Mouse (Mus musculus) cerebellum, adult 2 months (tissue): ENCODE measurements at regions not wholly inside any gene's neighbourhood (a gene's known extent, or its start where the extent isn't known, plus 50 kb on each side); places are given as distances from the start of the nearest gene placed in this dataset.

Experiments used
- DNase-seq, 2 experiments: peaks; one replicate each; pipeline ENCODE4 v3.0.0; 2021
- H3K27ac ChIP-seq: fragments of 200-500 bp; 2 replicates; pipeline ENCODE4 v1.5.1; 2012; ENCODE audit warnings: low read length, control low read depth, inconsistent platforms; ENCODE audit not compliant: insufficient read depth
- H3K27me3 ChIP-seq: fragments of 200-500 bp; 2 replicates; pipeline ENCODE4 v1.6.1; 2012; ENCODE audit warnings: inconsistent platforms, mild to moderate bottlenecking, low read length, moderate library complexity; ENCODE audit not compliant: control insufficient read depth, insufficient read depth
- H3K4me1 ChIP-seq: fragments of 200-500 bp; 2 replicates; pipeline ENCODE4 v1.6.1; 2011; ENCODE audit warnings: low read length; ENCODE audit not compliant: control insufficient read depth, insufficient read depth
- H3K4me3 ChIP-seq: fragments of 200-500 bp; replicated peaks from 2 replicates; pipeline ENCODE3; 2011; ENCODE audit warnings: mild to moderate bottlenecking, low read depth, low read length, control low read depth; ENCODE audit not compliant: insufficient read depth
- CTCF ChIP-seq: fragments of 200-500 bp; IDR thresholded peaks from 2 replicates; pipeline ENCODE4 v1.5.1; 2011; ENCODE audit warnings: low read depth, mild to moderate bottlenecking, control low read depth, low read length, moderate library complexity, borderline replicate concordance; ENCODE audit not compliant: insufficient read depth
- POLR2A ChIP-seq: fragments of 200-500 bp; IDR thresholded peaks from 2 replicates; pipeline ENCODE4 v1.6.1; 2011; ENCODE audit warnings: low read length, control low read depth, borderline replicate concordance; ENCODE audit not compliant: insufficient read depth
- WGBS: fragments of 180-500 bp; shearing (Covaris S2); methylation state at CpG from one replicate; pipeline ENCODE4 v1.1.7; 2018; 5-methylcytosine and 5-hydroxymethylcytosine counted together

GRCm38 (mm10) chr10:112863808-112864207, 65.0 kb downstream of the Atxn7l3b start:
- Histone ChIP-seq H3K27ac (no peak overlapping the region), H3K4me1 (no peaks in the 10 kb centered on the region), H3K27me3 (no peaks in the 10 kb centered on the region), H3K4me3 (no peak overlapping the region)
- TF ChIP-seq POLR2A (no peak), CTCF (no peak)
- DNase-seq, result no peak

- H3K27ac ChIP-seq, result no peak overlapping the region
- H3K27me3 ChIP-seq, result no peaks in the 10 kb centered on the region
- 25% methylated on average over 2 of the region's 2 CpGs for WGBS
- TF ChIP-seq POLR2A, result no peak
- no peak for TF ChIP-seq CTCF
- H3K4me1 ChIP-seq, result no peaks in the 10 kb centered on the region
- H3K4me3 ChIP-seq, result no peak overlapping the region
- no peak for DNase-seq
These were observed 65.4 kb downstream of the Atxn7l3b start for GRCm38 (mm10) chr10:112863375-112863774.

GRCm38 (mm10) chr10:112851997-112852396, 76.8 kb downstream of the Atxn7l3b start:
- no peak overlapping the region for H3K27ac ChIP-seq
- DNase-seq, result no peak
- 61% methylated on average over 1 of the region's 1 CpGs for WGBS
- H3K4me3 ChIP-seq, result no peak overlapping the region
- no peaks in the 10 kb centered on the region for H3K4me1 ChIP-seq
- TF ChIP-seq POLR2A (no peak), CTCF (no peak)
- no peaks in the 10 kb centered on the region for H3K27me3 ChIP-seq

GRCm38 (mm10) chr10:112846225-112846624, 82.6 kb downstream of the Atxn7l3b start:
- TF ChIP-seq POLR2A, result no peak
- TF ChIP-seq CTCF, result no peak
- DNase-seq, result no peak
- Histone ChIP-seq H3K4me1 (no peaks in the 10 kb centered on the region), H3K4me3 (no peak overlapping the region), H3K27me3 (no peaks in the 10 kb centered on the region), H3K27ac (no peak overlapping the region)
- WGBS, result 16% methylated on average over 1 of the region's 1 CpGs

- Histone ChIP-seq H3K27me3 (no peaks in the 10 kb centered on the region), H3K4me1 (no peaks in the 10 kb centered on the region), H3K4me3 (no peak overlapping the region), H3K27ac (no peak overlapping the region)
- 87% methylated on average over 11 of the region's 11 CpGs for WGBS
- DNase-seq, result no peak
- TF ChIP-seq CTCF, result no peak
These were observed 91.3 kb downstream of the Atxn7l3b start for GRCm38 (mm10) chr10:112837400-112838035.

- 27% methylated on average over 9 of the region's 9 CpGs for WGBS
- no peak for DNase-seq
- TF ChIP-seq POLR2A, result no peak
- no peak for TF ChIP-seq CTCF
- H3K4me1 ChIP-seq, result no peaks in the 10 kb centered on the region
- no peak overlapping the region for H3K4me3 ChIP-seq
- no peaks in the 10 kb centered on the region for H3K27me3 ChIP-seq
- H3K27ac ChIP-seq, result no peak overlapping the region
These were observed 92.8 kb downstream of the Atxn7l3b start for GRCm38 (mm10) chr10:112835970-112836369.

- no peak overlapping the region for H3K4me3 ChIP-seq
- no peaks in the 10 kb centered on the region for H3K27me3 ChIP-seq
- WGBS, result 44% methylated on average over 8 of the region's 8 CpGs
- H3K27ac ChIP-seq, result no peak overlapping the region
- TF ChIP-seq POLR2A (no peak), CTCF (no peak)
- H3K4me1 ChIP-seq, result no peaks in the 10 kb centered on the region
- no peak for DNase-seq
These were observed 93.3 kb downstream of the Atxn7l3b start for GRCm38 (mm10) chr10:112835508-112835907.

- TF ChIP-seq CTCF (no peak), POLR2A (no peak)
- H3K4me1 ChIP-seq, result no peaks in the 10 kb centered on the region
- H3K4me3 ChIP-seq, result no peak overlapping the region
- H3K27me3 ChIP-seq, result no peaks in the 10 kb centered on the region
- H3K27ac ChIP-seq, result no peak overlapping the region
- DNase-seq, result no peak
- whole genome bisulfite sequencing, result 8% methylated on average over 1 of the region's 1 CpGs
These were observed 118.6 kb downstream of the Atxn7l3b start for GRCm38 (mm10) chr10:112810181-112810580.
